Mouse (Mus musculus): ENCODE data around the gene Tob1.
A peak's percentile ranks its signal among the peaks of the same experiment; 100 is the strongest.

Tob1 gene

GRCm38 (mm10) chr11:94198405-94199146 is 12.7 kb upstream of the Tob1 start:
- no peak for DNase-seq (ENCODE audit: low spot score)

- DNase-seq (ENCODE audit: low spot score) = no peak
Observed at GRCm38 (mm10) chr11:94199771-94200170, 11.5 kb upstream of the Tob1 start.

- no peak for DNase-seq (ENCODE audit: low spot score)
Observed at GRCm38 (mm10) chr11:94200422-94200821, 10.8 kb upstream of the Tob1 start.

- no peak for DNase-seq (ENCODE audit: low spot score)
Observed at GRCm38 (mm10) chr11:94202106-94202505, 9.1 kb upstream of the Tob1 start.

- no peak for DNase-seq (ENCODE audit: low spot score)
Observed at GRCm38 (mm10) chr11:94203066-94203465, 8.2 kb upstream of the Tob1 start.

- DNase-seq (ENCODE audit: low spot score) = no peak
Observed at GRCm38 (mm10) chr11:94206398-94207114, 4.7 kb upstream of the Tob1 start.

- DNase-seq (ENCODE audit: low spot score) = no peak
Observed at GRCm38 (mm10) chr11:94208811-94209675, 2.2 kb upstream of the Tob1 start.

GRCm38 (mm10) chr11:94209695-94210131 is 1.5 kb upstream of the Tob1 start:
- DNase-seq (ENCODE audit: low spot score) = no peak

GRCm38 (mm10) chr11:94210191-94211086 is 815 bp upstream of the Tob1 start:
- peak; percentile 86 for DNase-seq (ENCODE audit: low spot score)

- peak; percentile 78 for DNase-seq (ENCODE audit: low spot score)
Observed at GRCm38 (mm10) chr11:94211651-94212488, 616 bp downstream of the Tob1 start.

- no peak for DNase-seq (ENCODE audit: low spot score)
Observed at GRCm38 (mm10) chr11:94212489-94212836, 1.2 kb downstream of the Tob1 start.

GRCm38 (mm10) chr11:94212997-94213396 is 1.7 kb downstream of the Tob1 start:
- DNase-seq (ENCODE audit: low spot score) = no peak

GRCm38 (mm10) chr11:94213735-94214594 is 2.7 kb downstream of the Tob1 start:
- DNase-seq (ENCODE audit: low spot score) = no peak

- DNase-seq (ENCODE audit: low spot score) = no peak
Observed at GRCm38 (mm10) chr11:94215581-94215980, 4.3 kb downstream of the Tob1 start.

GRCm38 (mm10) chr11:94216247-94216646 is 5.0 kb downstream of the Tob1 start:
- no peak for DNase-seq (ENCODE audit: low spot score)

- no peak for DNase-seq (ENCODE audit: low spot score)
Observed at GRCm38 (mm10) chr11:94221257-94221656, 10.0 kb downstream of the Tob1 start.

GRCm38 (mm10) chr11:94223531-94223930 is 12.3 kb downstream of the Tob1 start:
- no peak for DNase-seq (ENCODE audit: low spot score)

- peak; percentile 36 for DNase-seq (ENCODE audit: low spot score)
Observed at GRCm38 (mm10) chr11:94225985-94226384, 14.7 kb downstream of the Tob1 start.

GRCm38 (mm10) chr11:94228416-94228815 is 17.2 kb downstream of the Tob1 start:
- DNase-seq (ENCODE audit: low spot score) = no peak

Measured in ovary, postnatal 36 days (tissue).